Mouse (Mus musculus) right cerebral cortex, postnatal 10 days (tissue): ENCODE data around the gene Sbf2.
"Not testable (repeated sequence)": the region's sequence is repeated elsewhere in the genome, so short reads cannot be mapped to it uniquely, and the experiment has no call there.

Experiments used
- DNase-seq, 2 experiments: peaks; one replicate each; pipeline ENCODE4 v3.0.0; 2021; ENCODE audit warnings: low spot score in 2 of 2

The Sbf2 gene

GRCm38 (mm10) chr7:110629892-110630666 lies 15.4 kb upstream of the Sbf2 start:
- DNase-seq, result peak; percentile 87

- no peak for DNase-seq
Observed at GRCm38 (mm10) chr7:110628611-110629354, 14.1 kb upstream of the Sbf2 start.

DNA sequence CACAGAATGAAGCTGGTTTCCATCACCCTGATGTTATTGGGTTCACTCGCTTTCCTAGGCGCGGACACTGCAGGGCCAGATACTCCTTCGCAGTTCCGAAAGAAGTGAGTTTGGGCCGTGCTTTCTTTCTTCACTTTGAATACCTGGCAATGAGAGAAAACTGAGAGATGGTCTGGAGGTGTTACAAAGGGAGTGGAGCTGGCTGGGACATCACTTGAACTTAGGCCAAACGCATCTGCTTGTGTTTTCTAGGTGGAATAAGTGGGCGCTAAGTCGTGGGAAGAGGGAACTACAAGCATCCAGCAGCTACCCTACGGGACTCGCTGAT lies 13.5 kb upstream of the Sbf2 start:
- DNase-seq, result no peak

DNA sequence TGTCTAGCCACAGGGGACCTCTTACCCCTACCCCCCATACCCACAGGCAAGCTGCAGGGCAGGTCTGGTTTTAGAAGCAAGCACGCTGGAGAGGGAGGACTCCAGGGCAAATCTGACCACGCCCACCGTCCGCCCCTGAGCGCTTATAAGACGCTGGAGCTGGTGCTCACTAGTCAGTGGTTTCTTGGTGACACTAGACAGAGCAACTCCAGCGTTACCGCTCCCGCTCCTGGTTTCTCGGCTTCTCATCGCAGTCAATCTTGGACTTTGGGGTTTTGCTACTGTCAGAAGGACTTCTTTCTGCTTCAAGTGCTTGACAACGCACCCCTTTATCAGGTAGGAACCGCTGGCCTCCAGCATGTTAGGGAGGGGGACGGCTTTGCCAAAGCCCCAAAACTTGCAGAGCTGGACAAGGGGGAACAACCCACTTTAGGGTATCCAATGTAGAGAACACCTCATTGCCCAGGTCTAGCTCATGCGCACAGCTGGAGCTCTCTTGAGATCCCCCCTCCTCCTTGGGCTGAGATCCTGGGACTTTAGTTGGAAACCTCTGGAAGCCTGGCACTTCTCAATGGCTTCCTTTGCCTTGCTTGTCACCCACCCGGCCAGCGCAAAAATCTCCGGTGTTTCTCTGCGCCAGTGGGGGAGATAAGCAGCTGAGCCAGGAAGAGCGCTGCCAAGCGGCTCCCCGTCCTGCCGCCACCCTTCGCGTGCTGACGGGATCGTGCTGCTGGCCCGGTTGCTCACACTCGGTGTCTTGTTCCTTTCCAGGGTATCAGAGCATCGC lies 13.0 kb upstream of the Sbf2 start, which contains the start of gene Adm:
Adm (plus strand) TSS at position 176 of the 787 bp plus-strand sequence.
- peak; percentile 67 to 72 for DNase-seq

DNA sequence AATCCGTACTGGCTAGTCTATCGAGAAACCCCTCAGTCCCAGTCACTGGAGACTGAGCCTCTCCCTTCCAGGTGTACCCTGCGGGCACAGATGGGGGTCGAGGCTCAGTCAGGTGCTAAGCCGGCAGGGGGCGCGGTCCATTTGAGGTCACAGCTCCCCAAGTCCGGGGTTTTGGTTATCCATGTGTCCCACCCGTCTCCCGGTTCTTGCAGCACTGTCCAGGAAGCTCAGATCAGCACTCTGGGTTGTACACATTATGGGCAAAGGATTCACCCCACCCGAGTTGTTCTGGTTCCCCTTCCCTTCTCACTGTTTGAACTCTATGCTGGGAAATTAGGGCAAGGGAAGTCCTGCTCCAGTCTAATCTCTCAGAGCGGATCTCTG lies 12.4 kb upstream of the Sbf2 start:
- DNase-seq, result no peak

- DNase-seq, result no peak
Observed at GRCm38 (mm10) chr7:110626186-110627098, 11.7 kb upstream of the Sbf2 start.

GRCm38 (mm10) chr7:110625489-110625888 lies 10.8 kb upstream of the Sbf2 start:
- DNase-seq, result no peak

DNA sequence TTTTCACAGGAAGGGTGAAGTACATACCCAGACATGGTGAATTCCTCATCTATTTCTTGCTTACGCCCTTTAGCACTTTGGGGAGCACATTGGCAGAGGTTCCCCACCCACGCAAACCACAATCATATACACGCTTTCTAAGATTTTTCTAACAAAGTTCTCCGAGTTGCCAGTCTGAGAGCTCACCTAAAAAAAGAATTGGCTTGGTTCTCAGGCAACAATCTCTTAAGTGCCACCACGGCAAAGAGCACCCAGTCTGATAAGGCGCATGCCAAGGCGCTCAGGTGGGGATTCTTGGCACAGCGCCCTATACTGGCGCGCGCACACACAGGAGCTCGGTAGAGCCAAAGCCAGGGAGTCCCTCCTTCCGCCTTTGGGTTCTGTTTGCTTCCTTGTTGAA lies 10.2 kb upstream of the Sbf2 start:
- no peak for DNase-seq

DNA sequence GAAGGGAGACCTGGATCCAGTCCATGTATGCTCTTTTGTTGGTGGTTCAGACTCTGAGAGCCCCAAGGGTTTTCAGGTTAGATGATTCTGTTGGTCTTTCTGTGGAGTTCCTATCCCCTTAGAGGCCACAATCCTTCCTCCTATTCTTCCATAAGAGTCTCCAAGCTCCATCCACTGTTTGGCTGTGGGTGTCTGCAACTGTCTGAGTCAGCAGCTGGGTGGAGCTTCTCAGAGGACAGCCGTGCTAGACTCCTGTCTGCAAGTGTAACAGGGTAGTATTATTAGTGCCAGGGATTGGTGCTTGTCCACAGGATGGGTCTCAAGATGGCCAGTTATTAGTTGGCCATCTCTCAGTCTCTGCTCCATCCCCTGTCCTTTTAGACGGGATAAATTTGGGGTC lies 9.3 kb upstream of the Sbf2 start:
- DNase-seq, result no peak

DNA sequence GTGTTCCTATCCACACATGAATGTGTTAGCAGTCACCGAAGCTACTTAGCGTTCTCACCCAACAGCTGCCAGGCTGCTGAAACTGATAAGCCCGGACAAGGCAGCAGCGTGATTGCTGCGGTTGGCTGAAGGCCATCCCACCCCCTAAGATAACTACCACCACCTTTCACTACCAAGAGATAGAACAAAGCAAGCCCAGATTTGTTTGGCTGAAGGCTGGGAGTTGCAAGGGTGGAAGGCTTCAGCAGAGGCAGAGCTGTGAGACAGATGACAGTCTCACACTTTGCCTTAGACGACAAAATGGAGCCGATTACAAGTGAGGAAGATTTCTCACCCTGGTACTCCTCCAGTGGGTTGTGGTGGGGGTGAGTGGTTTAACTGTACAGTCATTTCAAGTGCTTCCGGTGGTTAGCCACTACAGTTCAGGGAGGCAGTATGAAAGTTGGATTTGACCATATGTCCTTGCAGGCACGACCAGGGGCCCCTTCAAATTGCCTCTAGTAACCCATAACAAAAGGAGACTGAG lies 4.4 kb upstream of the Sbf2 start:
- no peak for DNase-seq

DNA sequence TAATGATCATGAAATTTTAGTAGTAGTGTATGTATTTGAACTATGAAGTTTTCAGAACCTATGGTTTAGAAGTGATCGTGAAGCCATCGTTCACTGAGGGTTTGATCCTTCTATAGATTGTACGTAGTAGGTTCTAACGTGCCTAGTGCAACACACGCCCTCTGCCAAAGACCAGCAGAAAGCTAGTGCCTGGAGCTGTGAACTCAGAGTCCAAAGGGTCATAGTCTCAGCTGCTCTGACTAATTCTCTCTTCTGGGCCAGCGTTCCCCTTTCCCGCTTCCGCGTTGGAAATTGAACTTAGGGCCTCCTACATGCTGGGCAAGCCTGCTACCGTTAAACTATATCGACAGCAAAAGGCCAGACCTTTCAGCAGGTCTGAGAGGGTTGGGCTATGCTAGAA lies 1.1 kb upstream of the Sbf2 start:
- no peak for DNase-seq

DNA sequence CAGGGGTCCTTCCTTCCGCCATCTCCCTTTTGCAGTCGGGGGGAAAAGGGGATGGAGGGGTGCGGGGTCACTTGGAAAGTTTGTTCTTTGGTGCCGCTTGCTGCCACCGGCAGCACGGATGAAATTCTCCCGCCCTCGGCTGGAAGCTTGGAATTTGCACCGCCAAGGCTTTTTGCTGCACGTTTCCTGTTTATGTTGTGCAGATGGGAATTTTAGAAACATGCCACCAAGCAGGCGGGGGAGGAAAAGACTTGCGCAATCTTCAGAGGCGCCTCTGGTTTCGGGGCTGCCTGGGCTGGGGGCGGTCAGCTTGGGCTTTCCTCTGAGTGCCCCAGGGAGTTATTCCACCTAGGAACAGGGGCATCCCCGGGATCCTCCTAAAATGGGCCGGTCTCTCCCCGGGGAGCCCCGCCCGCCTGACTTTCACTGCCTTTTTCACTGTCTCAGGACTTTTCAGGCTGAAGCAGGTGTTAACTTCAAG lies 469 bp upstream of the Sbf2 start:
- peak; percentile 64 to 69 for DNase-seq

- no peak for DNase-seq
Observed at GRCm38 (mm10) chr7:110613381-110614132, 1.2 kb downstream of the Sbf2 start.

DNA sequence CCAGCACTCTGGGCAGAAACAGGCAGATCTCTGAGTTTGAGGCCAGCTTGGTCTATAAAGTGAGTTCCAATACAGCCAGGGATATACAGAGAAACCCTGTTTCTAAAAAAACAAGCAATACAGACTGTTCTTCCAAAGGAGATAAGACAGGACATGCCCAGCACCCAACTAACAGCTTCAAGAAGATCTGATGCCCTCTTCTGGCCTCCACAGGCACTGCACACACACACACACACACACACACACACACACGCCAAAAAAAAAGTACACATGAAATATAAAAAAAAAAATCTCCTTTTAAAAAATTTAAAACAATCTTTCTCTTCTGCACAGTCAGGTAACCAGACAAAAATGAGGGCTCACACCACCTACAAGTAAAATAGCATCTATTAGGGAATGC lies 7.8 kb downstream of the Sbf2 start:
- no peak for DNase-seq

- no peak for DNase-seq
Observed at GRCm38 (mm10) chr7:110605476-110605875, 9.2 kb downstream of the Sbf2 start.

DNA sequence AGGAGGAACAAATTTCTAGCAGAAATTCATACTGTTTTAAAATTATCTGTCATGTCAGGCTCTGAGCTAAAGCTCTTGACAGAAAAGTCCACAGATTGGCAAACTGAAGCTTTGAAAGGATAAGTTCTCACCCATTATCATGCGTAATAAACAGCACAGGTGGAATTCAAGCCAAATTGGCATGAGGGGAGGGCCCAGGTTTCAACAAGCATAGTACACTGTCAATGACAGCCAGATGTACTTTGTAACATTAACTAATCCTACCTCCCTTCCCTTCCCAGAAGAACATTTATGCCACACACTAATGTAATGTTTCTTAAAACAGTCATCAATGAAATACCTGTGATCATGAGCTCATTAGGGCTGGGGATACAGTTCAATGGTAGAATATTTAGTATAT lies 17.6 kb downstream of the Sbf2 start:
- DNase-seq, result no peak

DNA sequence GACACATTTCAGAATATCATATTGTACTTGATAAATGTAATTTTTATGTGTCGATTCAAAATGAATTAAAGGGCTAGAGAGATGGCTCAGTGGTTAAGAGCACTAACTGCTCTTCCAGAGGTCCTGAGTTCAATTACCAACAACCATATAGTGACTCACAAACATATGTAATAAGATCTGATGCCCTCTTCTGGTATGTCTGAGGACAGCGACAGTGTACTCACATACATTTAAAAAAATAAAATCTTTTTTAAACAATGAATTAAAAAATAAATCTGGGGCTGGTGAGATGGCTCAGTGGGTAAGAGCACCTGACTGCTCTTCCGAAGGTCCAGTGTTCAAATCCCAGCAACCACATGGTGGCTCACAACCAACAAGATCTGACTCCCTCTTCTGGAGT lies 20.7 kb downstream of the Sbf2 start:
- not testable (repeated sequence) for DNase-seq

DNA sequence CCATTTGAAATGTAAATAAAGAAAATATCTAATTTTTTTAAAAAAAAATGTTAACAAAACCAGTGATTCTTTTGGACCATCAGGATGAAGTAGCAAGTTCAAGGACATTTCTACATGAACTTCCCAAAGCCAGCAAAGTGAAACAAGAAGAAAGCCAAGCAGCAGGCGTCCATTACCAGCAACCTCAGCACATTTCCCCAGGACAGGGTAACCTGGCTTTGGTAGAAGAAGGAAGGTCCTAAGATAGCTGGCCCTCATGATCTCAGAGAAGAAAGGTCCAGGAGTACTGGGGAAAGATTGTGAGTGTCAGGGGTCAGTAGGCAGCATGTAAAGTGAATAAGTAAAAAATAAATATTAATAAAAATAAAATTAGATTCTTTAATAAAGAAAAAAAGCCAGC lies 27.0 kb downstream of the Sbf2 start:
- no peak for DNase-seq

- no peak for DNase-seq
Observed at GRCm38 (mm10) chr7:110585250-110585649, 29.5 kb downstream of the Sbf2 start.

GRCm38 (mm10) chr7:110584159-110584558 lies 30.6 kb downstream of the Sbf2 start:
- DNase-seq, result no peak
